Mouse (Mus musculus) adrenal gland, postnatal 10 days (tissue): ENCODE data around the gene Defa33. TPM values are rescaled to one million over a fixed set of nuclear protein-coding genes. Genes with fewer than 3 reads are reported as not detected.
"Not testable (repeated sequence)": the region's sequence is repeated elsewhere in the genome, so short reads cannot be mapped to it uniquely, and the experiment has no call there.

Experiments
- DNase-seq: peaks from one replicate; pipeline ENCODE4 v3.0.0; 2021; ENCODE audit warnings: mixed read lengths
- long read RNA-seq, 2 experiments: library from polyadenylated mRNA; stranded (forward); transcript quantifications; one replicate each; pipeline ENCODE4 v2.0.0; 2021
- total RNA-seq, 2 experiments: library from RNA; stranded (reverse); gene quantifications; 2 replicates each; pipeline ENCODE4 v1.2.3; 2021

Gene Defa33
- total RNA-seq: not detected
- long read RNA-seq, experiment 1: 0 reads
- long read RNA-seq, experiment 2: 0 reads

GRCm38 (mm10) chr8:21391511-21391910, at the start of gene Defa33:
Gene Defa33, plus strand, starts transcription at chr8:21391811.
- not testable (repeated sequence) for DNase-seq

GRCm38 (mm10) chr8:21378215-21378614, 13.4 kb upstream of the Defa33 start, which contains the start of gene Defa2:
Gene Defa2, plus strand, starts transcription at chr8:21378515.
- not testable (repeated sequence) for DNase-seq

DNA sequence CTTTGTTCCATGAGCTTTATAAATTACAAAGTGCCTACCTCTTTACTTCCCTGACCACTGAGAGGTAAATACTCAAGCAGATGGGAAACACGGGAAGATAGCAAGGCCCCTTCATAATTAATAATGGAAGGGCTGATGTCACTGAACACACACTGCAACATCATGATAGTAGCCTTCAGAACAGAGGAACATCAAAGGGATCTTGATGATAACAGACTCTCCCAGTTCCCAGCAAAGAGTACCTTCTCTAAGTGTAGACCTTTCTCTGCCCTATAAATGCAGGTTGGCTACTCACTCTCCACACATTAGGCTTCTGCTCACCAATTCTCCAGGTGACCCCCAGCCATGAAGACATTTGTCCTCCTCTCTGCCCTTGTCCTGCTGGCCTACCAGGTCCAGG, 35.5 kb downstream of the Defa33 start, which contains the start of gene Defa36:
Gene Defa36 (plus strand): TSS at position 301 of the 400 bp plus-strand sequence.
- not testable (repeated sequence) for DNase-seq

Other genes with a start within 250 kb of the Defa33 start
- not detected for gene Defa22, start 229.5 kb upstream of the Defa33 start, total RNA-seq
- not detected for gene Defa31, start 200.2 kb upstream of the Defa33 start, total RNA-seq
- gene Gm15293, start 190.2 kb upstream of the Defa33 start, total RNA-seq: not detected
- gene Gm15292, start 142.1 kb upstream of the Defa33 start, total RNA-seq: not detected
- gene Defa27, start 76.3 kb upstream of the Defa33 start, total RNA-seq: not detected
- gene Defa29, start 64.8 kb upstream of the Defa33 start, total RNA-seq: not detected
- gene Defa2, start 13.3 kb upstream of the Defa33 start, total RNA-seq: not detected
- gene Defa36, start 35.6 kb downstream of the Defa33 start, total RNA-seq: not detected
- not detected for gene Gm7849, start 64.7 kb downstream of the Defa33 start, total RNA-seq
- gene Defa20, start 117.4 kb downstream of the Defa33 start, total RNA-seq: not detected
- not detected for gene Defa32, start 137.2 kb downstream of the Defa33 start, total RNA-seq
- not detected for gene Defa37, start 173.6 kb downstream of the Defa33 start, total RNA-seq
- gene Defa28, start 191.2 kb downstream of the Defa33 start, total RNA-seq: not detected
- not detected for gene Gm7861, start 202.7 kb downstream of the Defa33 start, total RNA-seq
- not detected for gene Defa26, start 226.4 kb downstream of the Defa33 start, total RNA-seq